Mouse (Mus musculus) gastrocnemius, adult 2 months (tissue): Measurements from ENCODE around the gene Art3. TPM values are rescaled to one million over a fixed set of nuclear protein-coding genes. Genes with fewer than 3 reads are reported as not detected.
"Not testable (repeated sequence)": the region's sequence is repeated elsewhere in the genome, so short reads cannot be mapped to it uniquely, and the experiment has no call there.

Experiments used
- DNase-seq: peaks from one replicate; pipeline ENCODE4 v3.0.0; 2022
- H3K27ac ChIP-seq: fragments of 200-600 bp; 2 replicates; pipeline ENCODE4 v1.8.1; 2022; ENCODE audit warnings: mild to moderate bottlenecking
- H3K4me3 ChIP-seq: fragments of 200-600 bp; 2 replicates; pipeline ENCODE4 v1.8.1; 2022; ENCODE audit warnings: mild to moderate bottlenecking, moderate library complexity
- CTCF ChIP-seq: fragments of 200-600 bp; IDR thresholded peaks from 2 replicates; pipeline ENCODE4 v1.8.1; 2022; ENCODE audit warnings: antibody characterized with exemption, mild to moderate bottlenecking, moderate library complexity
- intact Hi-C: fragments of 180-260 bp; cut with DNase I; formaldehyde crosslinking; loops from one replicate; pipeline ENCODE4 v1.15.1; 2025
- total RNA-seq, 2 experiments: library from RNA; stranded (reverse); gene quantifications; 2 replicates each; pipeline ENCODE4 v1.2.3; 2021

The Art3 gene
- total RNA-seq, 2 experiments from 2014 or later = 394 to 399 TPM

DNA sequence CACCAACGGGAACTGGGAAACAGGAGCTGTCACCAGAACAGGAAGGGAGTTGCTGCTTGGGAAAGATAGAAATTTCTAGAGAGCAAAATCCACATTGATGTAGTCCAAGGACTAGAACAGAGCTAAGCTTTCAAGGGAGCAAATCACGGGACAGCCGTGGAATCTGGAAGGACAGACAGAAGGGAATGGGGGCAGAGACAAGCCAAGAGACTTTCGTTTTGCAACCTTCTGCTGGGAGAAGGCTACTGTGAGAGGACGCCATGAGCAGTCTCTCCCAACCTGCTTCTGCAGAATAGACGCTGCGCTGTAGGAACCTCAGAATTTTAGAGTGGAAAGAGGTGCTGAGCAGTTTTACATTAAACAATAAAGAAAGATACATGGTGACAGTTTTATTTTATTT lies 18.1 kb downstream of the Art3 start:
- no peak for TF ChIP-seq CTCF
- Histone ChIP-seq H3K27ac (no peak overlapping the region), H3K4me3 (no peak overlapping the region)
- intact Hi-C loops = no loop called here
- DNase-seq = no peak

DNA sequence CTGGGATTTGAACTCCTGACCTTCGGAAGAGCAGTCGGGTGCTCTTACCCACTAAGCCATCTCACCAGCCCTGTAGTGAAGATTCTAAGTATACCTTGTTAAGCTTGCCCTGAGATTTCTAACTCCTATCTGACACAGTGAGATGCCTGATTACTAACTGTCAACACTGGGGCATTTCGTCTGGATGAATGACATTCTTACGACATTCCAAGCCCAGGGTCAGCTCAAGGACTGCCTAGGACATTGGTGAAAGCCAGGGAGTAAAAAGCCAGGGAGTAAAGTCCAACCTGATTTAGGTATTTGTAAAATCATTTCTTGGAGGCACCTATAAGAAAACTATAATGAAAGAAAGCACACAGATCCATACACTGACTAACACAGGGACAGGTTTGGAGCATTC lies 21.1 kb downstream of the Art3 start:
- H3K27ac ChIP-seq = peak overlapping the region; percentile 93
- intact Hi-C loops = not testable (repeated sequence)
- peak overlapping the region; percentile 75 for H3K4me3 ChIP-seq

DNA sequence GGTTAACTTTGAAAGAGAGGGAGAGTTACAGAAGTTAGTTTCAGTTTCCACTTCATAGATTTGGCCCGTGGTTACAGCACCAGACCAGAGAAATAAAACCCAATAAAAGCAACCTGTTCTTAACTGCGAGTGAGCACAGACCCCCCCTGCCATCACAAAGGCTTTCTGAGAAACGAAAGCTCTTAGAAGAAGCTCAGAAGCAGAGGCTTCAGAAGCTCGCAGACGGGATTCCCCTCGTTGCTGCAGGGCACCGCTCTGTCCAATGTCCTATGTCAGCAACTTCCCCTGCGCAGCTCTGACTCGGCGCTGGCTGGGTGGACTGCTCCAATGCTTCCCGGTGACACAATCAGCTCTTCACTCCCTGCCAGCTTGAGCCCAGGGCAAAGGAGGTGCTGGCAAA lies 21.9 kb downstream of the Art3 start:
- Histone ChIP-seq H3K4me3 (peak overlapping the region; percentile 75), H3K27ac (peak overlapping the region; percentile 93)
- intact Hi-C loops = no loop called here
- peak; percentile 83 for DNase-seq
- TF ChIP-seq CTCF = no peak

More for the DNA sequence above, 21.1 kb downstream of the Art3 start:
- not testable (repeated sequence) for DNase-seq

DNA sequence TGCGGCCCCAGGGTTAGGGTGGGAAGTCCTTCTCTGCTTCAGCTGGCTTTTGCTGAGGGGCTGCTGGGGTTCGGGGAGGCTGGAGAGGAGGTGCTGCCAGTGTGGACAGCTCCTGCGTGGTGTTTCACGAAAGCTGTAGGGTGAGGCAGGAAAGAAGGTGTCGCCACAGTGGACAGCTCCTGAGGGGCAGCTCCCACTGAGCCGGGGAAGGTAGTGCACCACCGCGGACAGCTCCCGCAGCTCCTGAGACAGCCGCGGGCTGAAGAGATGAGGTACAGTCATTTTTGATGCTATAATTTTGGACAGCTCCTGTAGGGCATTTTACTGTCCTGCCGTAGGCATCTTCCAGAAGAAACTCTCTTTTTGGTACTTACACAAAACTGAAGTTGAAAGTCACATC lies 26.4 kb downstream of the Art3 start:
- no peak for TF ChIP-seq CTCF
- no peak for DNase-seq
- intact Hi-C loops = no loop called here
- Histone ChIP-seq H3K27ac (no peak overlapping the region), H3K4me3 (no peak overlapping the region)

DNA sequence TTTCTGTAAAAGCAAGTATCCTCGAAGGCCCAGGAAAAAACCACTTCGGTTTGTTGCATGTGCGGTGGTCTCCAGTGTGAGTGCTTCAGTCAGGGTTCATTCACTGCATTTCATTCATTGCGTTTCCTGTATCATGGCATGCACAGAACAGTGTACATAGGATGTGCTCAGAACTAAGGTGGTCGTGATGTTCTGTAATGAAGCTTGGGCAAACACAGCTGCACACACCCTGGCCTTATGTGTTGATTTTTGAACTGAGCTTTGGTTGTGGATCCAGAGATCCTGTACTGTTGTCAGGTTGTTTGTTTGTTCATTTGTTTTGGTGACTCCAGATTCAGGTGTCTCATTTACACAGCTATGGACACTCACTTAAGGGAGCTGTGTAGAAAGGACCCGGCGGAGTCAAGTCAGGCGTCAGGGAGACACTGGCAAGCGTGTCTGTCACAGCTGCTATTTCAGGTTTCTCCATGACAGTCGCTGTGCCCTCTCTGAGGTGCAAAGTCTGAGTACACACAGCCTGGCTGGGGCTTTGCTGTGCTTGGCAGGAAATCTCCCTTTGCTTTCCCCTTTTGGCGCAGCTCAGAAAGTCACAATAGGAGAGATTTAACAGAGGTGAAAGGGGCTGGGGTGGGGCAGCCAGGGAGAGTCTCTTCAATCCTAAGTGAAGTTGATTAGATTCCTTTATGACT lies 27.3 kb downstream of the Art3 start:
- intact Hi-C loops = no loop called here
- Histone ChIP-seq H3K27ac (peak overlapping the region; percentile 40), H3K4me3 (no peak overlapping the region)
- peak; percentile 70 for DNase-seq
- no peak for TF ChIP-seq CTCF

DNA sequence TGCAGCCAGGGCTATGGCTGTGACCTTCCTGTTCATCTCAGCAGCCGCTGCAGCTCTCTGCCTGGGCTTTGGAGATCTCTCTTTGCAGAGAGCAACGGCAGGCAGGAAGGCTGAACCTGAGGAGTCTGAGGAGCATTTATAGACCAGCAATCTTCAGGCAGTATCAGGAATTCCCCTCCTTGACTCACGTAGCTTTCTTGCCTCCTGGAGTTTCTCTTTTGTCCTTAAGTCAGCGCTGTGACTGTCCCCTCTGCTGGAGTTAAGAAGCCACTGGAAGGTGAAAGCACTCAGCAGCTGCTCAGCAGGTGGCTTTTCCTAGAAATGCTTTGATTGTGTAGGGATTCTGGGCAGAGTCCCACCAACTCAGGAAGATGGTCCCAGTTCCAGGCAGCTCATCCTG lies 31.6 kb downstream of the Art3 start:
- DNase-seq = peak; percentile 50
- Histone ChIP-seq H3K4me3 (peak overlapping the region; percentile 53), H3K27ac (peak overlapping the region; percentile 72)
- no peak for TF ChIP-seq CTCF
- intact Hi-C loops = no loop called here

DNA sequence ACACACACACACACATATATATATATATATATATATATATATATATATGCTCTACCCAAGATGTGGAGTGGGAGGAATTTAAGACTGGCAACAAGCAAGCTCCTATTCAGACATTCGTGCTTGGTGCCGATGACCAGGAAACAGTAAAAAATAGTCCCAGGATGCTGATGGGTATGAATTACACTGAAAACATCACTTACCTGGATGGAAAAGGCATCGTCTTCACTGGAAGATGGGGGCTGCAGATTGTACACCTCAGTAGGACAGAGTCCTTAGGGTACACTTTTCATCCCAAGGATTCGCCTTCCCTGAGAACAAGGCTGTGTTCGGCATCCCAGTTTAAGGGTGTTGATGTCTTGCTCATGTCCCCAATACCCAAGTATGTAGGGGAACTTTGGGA lies 32.4 kb downstream of the Art3 start:
- Histone ChIP-seq H3K27ac (peak overlapping the region; percentile 28; the same call in 1 of the 2 replicates), H3K4me3 (peak overlapping the region; percentile 56)
- intact Hi-C loops = no loop called here
- DNase-seq = no peak
- TF ChIP-seq CTCF = no peak

DNA sequence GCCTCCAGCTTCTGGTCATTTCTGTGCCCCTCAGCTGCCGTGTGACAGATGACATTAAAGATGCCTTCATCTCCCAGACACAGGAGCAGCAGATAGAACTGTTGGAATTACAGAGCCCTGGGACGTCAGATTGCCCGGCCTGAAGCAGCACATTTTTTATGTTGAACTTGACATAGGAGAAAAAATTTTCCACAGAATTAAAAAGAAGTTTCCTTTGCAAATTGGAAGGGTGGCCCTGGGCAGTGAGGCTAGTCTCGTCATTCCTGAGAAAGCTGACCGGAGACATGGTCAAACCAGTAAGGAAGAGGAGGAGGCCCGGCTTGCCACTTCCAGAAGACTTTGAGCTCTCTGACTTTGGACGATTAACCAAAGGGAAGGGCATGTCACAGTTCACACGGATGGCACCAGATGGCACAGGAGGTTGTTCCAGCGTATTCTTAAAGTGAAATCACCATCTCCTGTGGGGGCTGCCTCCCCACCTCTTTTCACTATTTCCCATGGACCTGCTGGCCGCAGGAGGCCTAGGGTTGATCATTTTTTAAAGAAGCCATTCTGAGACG lies 33.6 kb downstream of the Art3 start:
- intact Hi-C loops = no loop called here
- Histone ChIP-seq H3K27ac (peak overlapping the region; percentile 75), H3K4me3 (peak overlapping the region; percentile 56)
- no peak for TF ChIP-seq CTCF
- no peak for DNase-seq

DNA sequence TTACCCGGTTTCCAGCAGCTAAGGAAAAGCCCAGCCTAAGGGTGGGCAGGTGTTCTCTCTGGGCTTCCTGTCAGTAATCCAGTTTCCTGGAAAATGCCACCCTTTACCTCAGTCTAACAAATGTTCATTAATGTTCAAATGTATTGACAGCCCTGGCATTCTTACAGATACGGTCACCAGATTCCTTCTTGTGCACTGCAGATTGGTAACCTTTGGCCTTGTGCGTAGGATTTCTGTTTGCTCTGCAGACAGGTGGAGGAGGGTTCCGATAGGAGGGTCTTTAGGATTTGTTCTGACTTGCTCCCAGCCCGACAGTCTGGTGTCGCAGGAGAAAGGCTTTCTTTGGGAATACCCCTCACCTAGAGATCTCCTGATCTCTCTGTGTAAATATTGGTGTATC lies 34.9 kb downstream of the Art3 start:
- intact Hi-C loops = no loop called here
- H3K27ac ChIP-seq = no peak overlapping the region
- TF ChIP-seq CTCF = no peak
- DNase-seq = no peak
- H3K4me3 ChIP-seq = no peak overlapping the region

DNA sequence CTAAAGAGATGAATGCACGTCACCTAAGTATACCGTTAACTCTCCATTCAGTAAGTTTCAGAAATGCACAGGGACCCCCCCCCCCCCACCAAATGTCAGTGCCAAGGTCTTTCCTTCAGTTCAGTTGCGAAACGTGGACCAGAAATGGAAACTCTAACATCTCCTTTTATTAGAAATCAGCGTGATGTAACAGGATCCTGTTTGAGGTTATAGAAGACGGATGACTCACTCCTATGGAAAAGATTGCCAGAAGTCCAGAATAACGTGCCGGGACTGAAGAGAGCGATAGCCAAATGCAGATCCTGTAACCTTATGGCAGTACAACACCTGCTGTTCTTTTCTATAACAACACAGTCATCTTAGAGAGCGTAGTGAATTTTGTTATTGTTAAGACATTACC lies 36.8 kb downstream of the Art3 start:
- Histone ChIP-seq H3K4me3 (peak overlapping the region; percentile 52), H3K27ac (peak overlapping the region; percentile 88)
- TF ChIP-seq CTCF = no peak
- DNase-seq = no peak
- intact Hi-C loops = no loop called here

DNA sequence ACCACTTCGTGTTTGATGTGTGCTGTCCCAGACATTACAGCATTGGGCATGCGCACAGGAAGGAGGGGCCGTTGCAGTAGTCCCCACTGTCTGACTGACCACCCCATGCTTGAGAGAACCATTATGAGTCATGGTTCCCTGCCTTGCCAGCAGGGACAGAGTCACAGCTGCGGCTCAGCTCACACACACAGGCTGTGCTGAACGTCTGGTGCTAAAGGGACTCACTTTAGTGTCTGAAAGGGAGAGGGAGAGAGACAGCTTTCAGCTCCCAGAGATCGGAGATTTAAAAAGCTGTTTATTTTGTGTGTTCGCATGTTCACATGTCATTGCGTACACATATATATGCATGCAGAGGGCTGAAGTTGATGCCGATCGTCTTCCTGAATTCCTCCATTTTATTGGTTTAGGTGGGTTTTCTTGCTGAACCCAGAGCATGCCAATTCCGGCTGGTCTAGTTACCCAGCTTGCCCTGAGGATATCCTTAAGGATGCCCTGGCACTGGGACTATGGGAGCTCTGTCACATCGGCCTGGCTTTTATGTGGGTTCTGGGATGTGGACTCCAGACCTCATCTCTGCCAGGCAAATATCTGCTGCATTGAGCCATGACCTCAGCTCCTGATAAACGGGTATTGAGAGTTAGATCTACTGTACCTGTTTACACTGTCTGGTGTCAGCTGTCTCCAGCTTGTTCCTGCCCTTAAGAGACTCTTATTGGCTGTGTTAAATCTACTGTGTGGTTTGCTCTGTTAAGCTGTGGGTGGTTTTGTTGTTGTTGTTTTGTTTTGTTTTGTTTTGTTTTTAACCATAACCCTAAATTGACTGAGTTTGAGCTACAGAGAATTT lies 37.7 kb downstream of the Art3 start:
- intact Hi-C loops = no loop called here
- peak overlapping the region; percentile 82 for H3K27ac ChIP-seq
- no peak for TF ChIP-seq CTCF
- peak; percentile 86 for DNase-seq
- peak overlapping the region; percentile 52 for H3K4me3 ChIP-seq

DNA sequence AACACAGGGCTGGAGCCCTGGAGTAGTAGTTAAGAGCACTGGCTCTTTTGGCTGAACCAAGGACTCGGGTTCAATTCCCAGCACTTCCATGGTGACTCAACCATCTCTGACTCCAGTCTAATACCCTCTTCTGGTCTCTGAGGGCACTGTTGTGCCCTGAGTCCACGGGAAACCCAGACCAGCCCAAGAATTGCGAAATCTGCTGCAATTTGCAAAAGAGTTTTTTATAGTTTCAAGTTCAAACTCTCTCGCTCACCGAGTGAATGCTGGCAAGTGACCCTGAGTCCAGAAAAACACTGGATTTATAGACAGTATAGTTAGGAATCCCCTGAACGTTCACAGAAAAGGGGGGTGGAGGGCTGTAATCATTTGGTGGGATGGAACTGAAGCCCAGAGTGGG lies 38.8 kb downstream of the Art3 start:
- no peak for DNase-seq
- TF ChIP-seq CTCF = no peak
- intact Hi-C loops = no loop called here
- H3K4me3 ChIP-seq = no peak overlapping the region
- H3K27ac ChIP-seq = peak overlapping the region; percentile 29

DNA sequence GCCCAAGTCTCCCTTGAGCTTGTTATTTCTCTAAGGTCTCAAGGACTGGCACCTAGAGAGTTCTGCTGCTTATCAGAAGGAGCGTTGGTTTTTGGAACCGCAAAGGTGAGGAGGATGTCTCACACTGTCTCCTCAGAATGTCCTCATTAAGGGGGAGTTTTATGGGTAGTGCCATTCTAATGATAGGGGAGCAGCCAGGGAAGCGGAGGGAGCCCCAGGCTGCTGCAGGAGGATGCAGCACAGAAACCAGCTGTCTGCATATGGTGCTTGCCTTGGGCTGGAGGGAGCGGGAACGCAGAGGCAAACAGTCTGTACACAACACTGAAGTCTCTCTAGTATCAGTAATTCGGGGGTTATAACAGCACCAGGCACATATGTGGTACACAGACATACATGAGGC lies 39.3 kb downstream of the Art3 start:
- DNase-seq = no peak
- no peak overlapping the region for H3K4me3 ChIP-seq
- peak overlapping the region; percentile 29 for H3K27ac ChIP-seq
- intact Hi-C loops = no loop called here
- TF ChIP-seq CTCF = no peak
